Mouse (Mus musculus) stomach, postnatal 0 days (tissue): ENCODE measurements around the gene Susd6.

Experiments used
- CTCF ChIP-seq: IDR thresholded peaks from 2 replicates; pipeline ENCODE4 v1.5.1; 2016; ENCODE audit warnings: antibody characterized with exemption, low read depth, mild to moderate bottlenecking, moderate library complexity
- EP300 ChIP-seq: optimal IDR thresholded peaks from 2 replicates; pipeline ENCODE3; 2016; ENCODE audit warnings: antibody characterized with exemption

DNA sequence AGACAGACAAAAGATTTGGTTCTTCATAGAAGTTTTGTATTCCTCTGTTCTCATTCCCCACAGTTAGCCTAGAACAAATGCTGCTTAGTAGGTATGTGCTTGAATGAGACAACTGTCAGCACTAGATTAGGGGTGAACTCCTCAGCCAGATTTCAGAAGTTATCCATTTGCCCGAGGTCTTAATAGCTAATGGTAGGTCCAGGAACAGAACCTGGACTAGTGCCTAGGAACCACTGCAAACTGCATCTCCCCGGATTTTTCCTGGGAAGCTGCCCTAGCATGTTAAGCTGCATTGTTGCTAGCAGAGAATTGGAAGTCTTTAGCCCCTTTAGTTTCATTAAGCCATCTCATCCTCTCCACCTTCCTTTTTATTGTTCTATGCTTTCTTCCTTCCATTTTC, 39.9 kb downstream of the Susd6 start:
- TF ChIP-seq CTCF: no peak
- TF ChIP-seq EP300: no peak
